Mouse (Mus musculus): ENCODE results near the gene Clec11a.

- no peak for TF ChIP-seq GATA1 (IDR thresholded peaks at IDR 0.05; ENCODE audit: low read length)
- TF ChIP-seq TAL1 (IDR thresholded peaks at IDR 0.05; ENCODE audit: low read length), result no peak
These were observed 34.4 kb upstream of the Clec11a start for GRCm38 (mm10) chr7:44341119-44341518.

All from erythroblast, embryonic 14.5 days (primary cell).